Mouse (Mus musculus) forebrain, embryonic 14.5 days (tissue): ENCODE measurements around the gene Olfr1161. TPM values are rescaled to one million over a fixed set of nuclear protein-coding genes. Genes with fewer than 3 reads are reported as not detected.
"Not testable (repeated sequence)": the region's sequence is repeated elsewhere in the genome, so short reads cannot be mapped to it uniquely, and the experiment has no call there.

Experiments
- ATAC-seq: fragments of 200-750 bp; cut with Nextera tagmentation; 2 replicates; pipeline ENCODE4 v1.8.0; 2017; ENCODE audit warnings: mild to moderate bottlenecking, moderate library complexity
- DNase-seq: peaks from one replicate; pipeline ENCODE4 v3.0.0-alpha.2; 2015; ENCODE audit warnings: low spot score
- H3K27ac ChIP-seq: fragments of 300-500 bp; sonication (generic); 2 replicates; pipeline ENCODE4 v1.5.1; 2014; ENCODE audit warnings: low read depth, mild to moderate bottlenecking, control low read depth, low read length, moderate library complexity
- H3K27me3 ChIP-seq: fragments of 300-500 bp; sonication (generic); replicated peaks from 2 replicates; pipeline ENCODE4 v1.6.1; 2014; ENCODE audit warnings: low read length, control low read depth, mixed read lengths; ENCODE audit not compliant: control insufficient read depth, insufficient read depth
- H3K36me3 ChIP-seq: fragments of 300-500 bp; sonication (generic); 2 replicates; pipeline ENCODE4 v1.6.1; 2014; ENCODE audit warnings: low read length, control low read depth; ENCODE audit not compliant: control insufficient read depth, insufficient read depth
- H3K4me1 ChIP-seq: fragments of 300-500 bp; sonication (generic); 2 replicates; pipeline ENCODE4 v1.6.1; 2014; ENCODE audit warnings: antibody characterized with exemption, low read length, control low read depth; ENCODE audit not compliant: control insufficient read depth, insufficient read depth
- H3K4me2 ChIP-seq: fragments of 300-500 bp; sonication (generic); 2 replicates; pipeline ENCODE4 v1.6.1; 2014; ENCODE audit warnings: mild to moderate bottlenecking, control low read depth, low read length
- H3K4me3 ChIP-seq: fragments of 300-500 bp; sonication (generic); 2 replicates; pipeline ENCODE4 v1.5.1; 2014; ENCODE audit warnings: low read depth, low read length, control low read depth
- H3K9ac ChIP-seq: fragments of 300-500 bp; sonication (generic); 2 replicates; pipeline ENCODE4 v1.6.1; 2014; ENCODE audit warnings: mild to moderate bottlenecking, low read length, control low read depth, moderate library complexity
- H3K9me3 ChIP-seq: fragments of 300-500 bp; sonication (generic); replicated peaks from 2 replicates; pipeline ENCODE4 v1.6.1; 2016; ENCODE audit warnings: low read length, control low read depth, mixed read lengths; ENCODE audit not compliant: control insufficient read depth
- WGBS: fragments of 180-500 bp; shearing (Covaris S2); extraction: QIAGEN DNeasy Blood & Tissue Kit; methylation state at CpG from one replicate; pipeline ENCODE4 v1.1.7; 2014; 5-methylcytosine and 5-hydroxymethylcytosine counted together
- polyA plus RNA-seq: library from polyadenylated mRNA; unstranded; fragments of >200 nt; fragmentation: Nextera tagmentation; extraction: Ambion mirVana; gene quantifications from 2 replicates; pipeline ENCODE4 v1.2.1, GENCODE M21; 2014

Gene Olfr1161
- polyA plus RNA-seq = not detected in 2 replicates

DNA sequence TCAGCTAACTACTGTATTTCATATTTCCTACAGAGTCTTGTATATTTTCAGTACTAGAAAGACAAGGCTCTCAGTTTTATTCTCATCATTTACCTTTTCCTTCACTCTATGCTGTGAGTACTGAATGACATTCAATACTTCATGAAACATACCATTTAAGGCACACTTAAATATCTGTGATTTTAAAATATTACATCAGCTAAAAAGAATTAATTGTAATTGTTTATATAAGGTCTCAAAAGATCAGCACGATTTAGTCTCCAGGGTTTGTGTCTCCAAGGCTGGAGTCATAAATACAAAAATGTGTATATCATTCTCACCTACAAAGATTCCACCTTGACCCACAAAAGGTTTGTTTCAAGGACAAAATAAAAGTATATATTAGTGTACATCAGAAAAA lies at the start of gene Olfr1161:
Gene Olfr1161 (plus strand): TSS at position 301 of the 400 bp plus-strand sequence.
- H3K27ac ChIP-seq, H3K4me3 ChIP-seq, H3K9me3 ChIP-seq, H3K4me2 ChIP-seq, H3K36me3 ChIP-seq, H3K27me3 ChIP-seq, DNase-seq, ATAC-seq, H3K4me1 ChIP-seq, H3K9ac ChIP-seq: not testable (repeated sequence)
- 87% methylated on average over 1 of the region's 1 CpGs for WGBS

GRCm38 (mm10) chr2:87974563-87974962 lies 48.0 kb upstream of the Olfr1161 start, which contains the start of gene Olfr74:
Gene Olfr74, minus strand, starts transcription at chr2:87974663.
- Histone ChIP-seq H3K4me1 (no peaks in the 10 kb centered on the region), H3K4me2 (no peak within 1 kb of the TSS), H3K36me3 (no peaks in the 10 kb centered on the region), H3K4me3 (no peak within 1 kb of the TSS), H3K9ac (no peak within 1 kb of the TSS), H3K9me3 (no peaks in the 10 kb centered on the region), H3K27me3 (no peaks in the 10 kb centered on the region), H3K27ac (no peak within 1 kb of the TSS)
- no peak for ATAC-seq
- 82% methylated on average over 3 of the region's 3 CpGs for WGBS
- no peak for DNase-seq

DNA sequence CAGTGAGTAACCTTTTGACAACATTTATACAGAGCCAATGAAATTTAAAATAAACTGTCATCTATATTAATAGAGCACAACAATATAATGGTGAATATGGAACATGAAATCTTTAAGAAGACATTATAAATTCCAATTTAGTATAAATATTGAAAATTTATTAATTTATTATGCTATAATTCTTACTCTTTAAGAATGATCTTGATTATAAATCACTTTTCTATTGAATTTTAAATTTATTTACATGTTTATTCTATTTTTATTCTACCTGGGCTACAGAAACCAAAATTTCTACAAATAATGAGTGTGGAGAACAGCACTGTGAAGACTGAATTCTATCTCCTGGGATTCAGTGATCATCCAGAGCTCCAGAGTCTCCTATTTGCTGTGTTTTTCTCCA lies 32.8 kb upstream of the Olfr1161 start, which contains the start of gene Olfr1158:
Gene Olfr1158 (plus strand): TSS at position 301 of the 400 bp plus-strand sequence.
- no peak within 1 kb of the TSS for H3K9ac ChIP-seq
- no peak within 1 kb of the TSS for H3K4me2 ChIP-seq
- no peaks in the 10 kb centered on the region for H3K27me3 ChIP-seq
- H3K27ac ChIP-seq = no peak within 1 kb of the TSS
- no peak for ATAC-seq
- H3K9me3 ChIP-seq = no peaks in the 10 kb centered on the region
- H3K4me3 ChIP-seq = no peak within 1 kb of the TSS
- no peak for DNase-seq
- H3K4me1 ChIP-seq = no peaks in the 10 kb centered on the region
- H3K36me3 ChIP-seq = no peaks in the 10 kb centered on the region

DNA sequence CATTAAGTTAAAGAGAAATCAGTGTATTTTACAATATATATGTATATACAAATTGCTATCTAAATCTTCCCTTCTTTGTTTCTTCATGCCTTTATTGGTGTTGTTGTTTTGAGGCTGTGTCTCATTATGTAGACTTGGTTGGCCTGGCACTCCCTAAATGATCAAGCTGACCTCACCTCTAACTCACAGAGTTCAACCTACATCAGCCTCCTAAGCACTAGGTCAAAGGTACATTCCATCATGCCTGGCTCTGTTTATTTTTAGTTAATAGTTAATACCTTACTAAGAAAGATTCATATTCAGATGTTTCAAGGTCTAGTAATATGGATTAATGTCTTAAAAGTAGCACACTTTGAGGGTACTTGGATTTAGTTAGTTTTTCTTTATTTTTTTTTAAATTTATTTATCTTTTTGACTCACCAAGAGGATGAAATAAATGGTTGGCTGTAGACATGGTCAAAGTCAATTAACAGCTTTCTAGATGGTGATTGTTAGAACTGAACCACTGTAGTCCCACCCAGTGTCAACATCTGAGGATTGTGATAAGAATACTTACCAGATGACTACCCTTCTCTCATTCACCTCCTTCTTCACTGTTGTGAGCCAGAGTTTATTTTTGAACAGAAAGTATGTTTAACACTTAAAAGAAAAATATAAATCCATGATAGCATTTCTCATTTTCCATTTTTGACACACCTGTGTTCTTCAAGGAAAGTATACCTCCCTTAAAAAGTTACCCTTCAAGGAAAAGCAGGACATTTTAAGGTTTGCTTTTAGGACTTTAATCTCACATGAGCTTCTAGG lies 14.9 kb upstream of the Olfr1161 start, which contains the start of gene Olfr1160:
Gene Olfr1160 (minus strand): TSS at position 754 of the 804 bp plus-strand sequence.
- Histone ChIP-seq H3K4me2 (no peak within 1 kb of the TSS), H3K27ac (no peak within 1 kb of the TSS), H3K9me3 (no peaks in the 10 kb centered on the region), H3K27me3 (no peaks in the 10 kb centered on the region), H3K9ac (no peak within 1 kb of the TSS), H3K4me3 (no peak within 1 kb of the TSS), H3K4me1 (no peaks in the 10 kb centered on the region), H3K36me3 (no peaks in the 10 kb centered on the region)
- DNase-seq (no peak), ATAC-seq (no peak)

DNA sequence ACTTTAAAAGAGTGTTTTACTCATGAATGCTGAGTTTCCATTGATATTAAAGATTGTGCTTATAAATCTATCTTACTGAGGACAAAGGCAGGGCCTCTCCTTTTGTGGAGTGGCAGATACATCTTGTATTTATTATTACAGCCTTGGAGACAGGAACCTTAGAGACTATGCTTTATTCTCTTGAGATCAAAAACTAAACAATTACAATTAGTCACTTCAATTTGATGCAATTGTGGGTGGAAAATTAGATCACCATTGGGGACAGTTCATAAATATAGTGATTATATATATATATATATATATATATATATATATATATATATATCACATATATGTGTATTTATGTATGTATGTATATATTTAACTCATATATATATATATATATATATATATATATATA lies 15.0 kb downstream of the Olfr1161 start, which contains the start of gene Olfr73:
Gene Olfr73 (minus strand): TSS at position 101 of the 400 bp plus-strand sequence.
- no peaks in the 10 kb centered on the region for H3K36me3 ChIP-seq
- no peak within 1 kb of the TSS for H3K4me3 ChIP-seq
- no peaks in the 10 kb centered on the region for H3K27me3 ChIP-seq
- no peaks in the 10 kb centered on the region for H3K4me1 ChIP-seq
- no peak within 1 kb of the TSS for H3K27ac ChIP-seq
- no peaks in the 10 kb centered on the region for H3K9me3 ChIP-seq
- no peak for DNase-seq
- no peak for ATAC-seq
- no peak within 1 kb of the TSS for H3K4me2 ChIP-seq
- no peak within 1 kb of the TSS for H3K9ac ChIP-seq

- H3K4me3 ChIP-seq = no peak within 1 kb of the TSS
- WGBS = 83% methylated on average over 1 of the region's 1 CpGs
- no peaks in the 10 kb centered on the region for H3K36me3 ChIP-seq
Measured at GRCm38 (mm10) chr2:88051029-88051428, 28.5 kb downstream of the Olfr1161 start, which contains the start of gene Olfr1162. Gene Olfr1162, minus strand, starts transcription at chr2:88051129.

DNA sequence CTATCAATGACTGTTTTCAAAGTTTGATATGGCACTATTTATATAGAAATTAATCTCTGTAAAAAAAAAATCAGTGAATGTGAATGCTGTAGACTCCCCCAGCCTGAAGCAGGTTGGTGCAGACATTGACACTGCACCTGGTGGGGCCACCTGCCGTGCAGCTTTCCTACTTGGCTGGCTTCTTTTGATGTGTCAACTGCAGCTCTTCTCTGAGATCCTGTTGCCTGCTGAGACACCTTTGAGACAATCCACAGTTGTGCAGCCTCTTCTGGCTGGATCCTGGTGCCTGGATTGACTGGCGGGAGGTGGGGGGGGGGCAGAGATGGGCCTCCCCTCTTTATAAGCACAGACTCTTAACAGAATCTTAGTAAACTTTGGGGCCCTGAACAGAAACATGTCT lies 41.0 kb downstream of the Olfr1161 start:
- H3K9me3 ChIP-seq = no peaks in the 10 kb centered on the region
- H3K4me1 ChIP-seq = no peaks in the 10 kb centered on the region
- no peaks in the 10 kb centered on the region for H3K36me3 ChIP-seq
- no peak overlapping the region for H3K27ac ChIP-seq
- H3K27me3 ChIP-seq = no peaks in the 10 kb centered on the region
- H3K4me3 ChIP-seq = no peak overlapping the region
- no peak overlapping the region for H3K4me2 ChIP-seq
- ATAC-seq = no peak
- DNase-seq = no peak
- WGBS = 75% methylated on average over 2 of the region's 2 CpGs
- no peak overlapping the region for H3K9ac ChIP-seq

More at GRCm38 (mm10) chr2:88051029-88051428, 28.5 kb downstream of the Olfr1161 start, which contains the start of gene Olfr1162:
- no peak within 1 kb of the TSS for H3K4me2 ChIP-seq
- DNase-seq (no peak), ATAC-seq (no peak)
- no peak within 1 kb of the TSS for H3K27ac ChIP-seq
- H3K27me3 ChIP-seq = no peaks in the 10 kb centered on the region
- H3K9ac ChIP-seq = no peak within 1 kb of the TSS
- H3K9me3 ChIP-seq = no peaks in the 10 kb centered on the region
- H3K4me1 ChIP-seq = no peaks in the 10 kb centered on the region

DNA sequence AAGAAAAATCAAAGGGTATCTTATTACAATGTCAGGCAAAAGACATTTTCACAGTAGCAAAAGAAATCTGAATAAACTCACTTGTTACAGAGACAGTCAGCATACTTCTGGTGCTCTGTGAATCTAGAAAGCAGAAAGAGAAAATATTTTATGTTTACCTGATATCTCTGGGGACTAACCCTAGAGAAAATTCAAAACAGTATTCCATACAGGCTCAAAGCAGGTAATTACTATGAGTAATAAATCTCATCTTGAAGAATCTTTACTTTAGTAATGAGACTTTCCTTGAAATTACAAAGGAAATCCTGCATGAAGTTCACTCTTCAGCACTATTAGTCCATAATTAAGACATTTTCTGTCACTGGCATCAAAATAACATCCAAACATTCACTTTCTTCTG lies 49.2 kb downstream of the Olfr1161 start, which contains the start of gene Olfr1163:
Gene Olfr1163 (minus strand): TSS at position 101 of the 400 bp plus-strand sequence.
- no peaks in the 10 kb centered on the region for H3K9me3 ChIP-seq
- H3K27ac ChIP-seq = no peak within 1 kb of the TSS
- DNase-seq (no peak), ATAC-seq (no peak)
- H3K27me3 ChIP-seq = no peaks in the 10 kb centered on the region
- no peak within 1 kb of the TSS for H3K9ac ChIP-seq
- H3K4me3 ChIP-seq = no peak within 1 kb of the TSS
- H3K4me2 ChIP-seq = no peak within 1 kb of the TSS
- H3K4me1 ChIP-seq = no peaks in the 10 kb centered on the region
- no peaks in the 10 kb centered on the region for H3K36me3 ChIP-seq
